Mouse (Mus musculus): Measurements from ENCODE around the gene Nedd9. TPM values are rescaled to one million over a fixed set of nuclear protein-coding genes. Genes with fewer than 3 reads are reported as not detected.

Gene Nedd9
- polyA plus RNA-seq, 1 experiment = 24.7 TPM

DNA sequence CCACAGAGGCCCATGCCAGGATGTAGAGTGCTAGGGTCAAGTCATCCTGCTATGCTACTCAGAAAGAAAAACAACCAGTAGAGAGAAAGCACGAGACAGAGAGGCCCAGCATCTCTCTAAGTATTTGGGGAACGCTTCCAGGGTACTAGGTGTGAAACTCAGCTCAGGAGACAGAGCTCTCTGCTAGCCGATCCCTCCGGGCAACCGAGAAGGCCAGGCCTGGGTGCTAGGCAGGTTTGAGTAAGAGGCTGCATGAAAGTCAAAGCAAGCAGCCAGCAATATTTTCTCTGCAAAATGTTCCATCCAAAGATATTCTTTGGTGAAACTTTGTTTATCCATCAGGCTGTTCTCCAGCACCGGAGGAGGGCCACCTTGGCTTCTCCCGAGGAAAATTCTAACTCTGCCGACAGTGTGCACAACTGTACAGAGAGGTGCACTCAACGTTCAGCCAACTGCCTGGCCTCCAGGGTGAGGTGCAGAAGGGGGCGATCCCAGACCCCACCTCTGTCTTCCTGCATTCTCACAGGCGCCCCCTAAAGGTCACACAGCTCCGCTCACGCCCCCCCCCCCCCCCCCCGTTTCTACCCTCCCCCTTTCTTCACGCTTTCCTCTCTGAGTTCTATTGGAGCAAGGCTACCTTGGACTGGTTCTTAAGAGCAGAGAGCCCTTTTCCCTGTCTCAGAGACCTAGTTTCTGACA, 7.3 kb downstream of the Nedd9 start:
- no peak overlapping the region for H3K4me3 ChIP-seq (ENCODE audit: insufficient read depth, low read depth, low read length)
- no peaks in the 10 kb centered on the region for H3K27me3 ChIP-seq (replicated peaks; ENCODE audit: control insufficient read depth, insufficient read depth, low read length)
- WGBS = 74% methylated on average over 15 of the region's 15 CpGs
- no peak for DNase-seq
- no peaks in the 10 kb centered on the region for H3K36me3 ChIP-seq (ENCODE audit: control insufficient read depth, insufficient read depth, low read length)
- no peaks in the 10 kb centered on the region for H3K4me1 ChIP-seq (ENCODE audit: control insufficient read depth, insufficient read depth, low read length)
- no peak overlapping the region for H3K27ac ChIP-seq (ENCODE audit: insufficient read depth, low read depth, low read length)
- no peak for TF ChIP-seq POLR2A (IDR thresholded peaks at IDR 0.05; ENCODE audit: low read depth, low read length)
- TF ChIP-seq CTCF (conservative IDR thresholded peaks at IDR 0.05; ENCODE audit: insufficient read depth, insufficient read length, low read depth, low read length) = no peak

DNA sequence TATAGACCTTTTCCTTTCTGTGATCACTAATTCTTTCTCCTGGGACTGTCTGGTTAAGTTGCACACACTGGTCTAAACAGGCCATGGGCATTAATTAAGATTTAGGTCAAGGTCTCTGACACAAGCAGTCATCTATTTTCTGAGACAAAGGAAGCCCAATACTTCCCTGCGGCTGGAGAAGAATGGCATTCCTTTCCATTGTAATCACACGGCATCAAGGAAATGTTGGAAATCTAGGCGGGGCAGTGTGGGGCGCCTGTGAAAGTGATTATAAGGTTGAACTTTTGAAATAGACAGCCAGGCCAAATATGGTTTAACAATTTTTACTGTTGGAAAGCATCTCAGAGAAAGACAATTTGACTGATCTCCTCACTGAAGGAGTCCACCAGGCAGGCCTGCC, 10.9 kb downstream of the Nedd9 start:
- Histone ChIP-seq H3K27ac (ENCODE audit: insufficient read depth, low read depth, low read length) (peak overlapping the region; percentile 39; the same call in 1 of the 2 replicates), H3K36me3 (ENCODE audit: control insufficient read depth, insufficient read depth, low read length) (no peaks in the 10 kb centered on the region), H3K27me3 (replicated peaks; ENCODE audit: control insufficient read depth, insufficient read depth, low read length) (no peaks in the 10 kb centered on the region), H3K4me3 (ENCODE audit: insufficient read depth, low read depth, low read length) (no peak overlapping the region), H3K4me1 (ENCODE audit: control insufficient read depth, insufficient read depth, low read length) (no peaks in the 10 kb centered on the region)
- DNase-seq = peak; percentile 83
- WGBS = 67% methylated on average over 4 of the region's 4 CpGs
- no peak for TF ChIP-seq CTCF (conservative IDR thresholded peaks at IDR 0.05; ENCODE audit: insufficient read depth, insufficient read length, low read depth, low read length)
- no peak for TF ChIP-seq POLR2A (IDR thresholded peaks at IDR 0.05; ENCODE audit: low read depth, low read length)

DNA sequence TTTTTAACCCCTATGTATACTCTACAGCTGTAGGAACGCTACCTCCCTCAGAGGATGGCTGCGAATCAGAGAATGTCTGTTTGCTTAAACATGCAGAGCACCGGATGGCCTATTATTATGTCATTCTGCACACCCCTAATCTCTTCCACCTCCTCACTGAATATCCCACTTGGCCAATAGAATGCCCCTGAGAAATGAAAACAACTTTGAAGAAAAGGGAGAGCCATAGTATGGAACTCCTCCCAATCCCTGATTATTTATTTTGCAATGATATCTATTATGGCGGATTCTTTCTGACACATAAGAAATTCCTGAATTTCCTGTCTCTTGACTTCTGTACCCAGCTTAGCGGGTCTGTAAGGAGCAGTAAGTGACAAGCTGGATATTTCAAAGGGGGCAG, 12.8 kb downstream of the Nedd9 start:
- Histone ChIP-seq H3K27ac (ENCODE audit: insufficient read depth, low read depth, low read length) (no peak overlapping the region), H3K4me1 (ENCODE audit: control insufficient read depth, insufficient read depth, low read length) (no peaks in the 10 kb centered on the region), H3K4me3 (ENCODE audit: insufficient read depth, low read depth, low read length) (no peak overlapping the region), H3K36me3 (ENCODE audit: control insufficient read depth, insufficient read depth, low read length) (no peaks in the 10 kb centered on the region), H3K27me3 (replicated peaks; ENCODE audit: control insufficient read depth, insufficient read depth, low read length) (no peaks in the 10 kb centered on the region)
- TF ChIP-seq POLR2A (IDR thresholded peaks at IDR 0.05; ENCODE audit: low read depth, low read length) = no peak
- TF ChIP-seq CTCF (conservative IDR thresholded peaks at IDR 0.05; ENCODE audit: insufficient read depth, insufficient read length, low read depth, low read length) = no peak
- DNase-seq = no peak
- 87% methylated on average over 5 of the region's 5 CpGs for WGBS

DNA sequence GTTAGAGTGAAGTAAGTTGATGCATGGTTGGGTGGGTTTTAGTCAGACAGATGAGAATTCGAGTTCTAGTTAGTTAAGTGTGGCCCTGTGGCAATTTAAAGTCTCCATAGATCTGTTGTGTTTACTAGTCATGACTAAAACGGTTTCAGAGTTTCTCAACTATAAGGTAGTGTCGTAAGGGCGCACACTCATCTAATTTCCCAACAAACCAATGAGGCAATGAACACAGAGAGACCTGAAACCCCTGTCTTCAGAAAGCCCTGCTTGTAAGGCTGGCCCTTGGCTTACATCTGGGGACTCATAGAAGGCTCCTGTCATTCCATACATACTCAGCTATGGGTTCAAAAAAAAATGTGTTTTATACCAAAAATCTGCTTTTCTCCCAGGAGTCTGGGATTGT, 13.7 kb downstream of the Nedd9 start:
- no peak overlapping the region for H3K27ac ChIP-seq (ENCODE audit: insufficient read depth, low read depth, low read length)
- H3K4me1 ChIP-seq (ENCODE audit: control insufficient read depth, insufficient read depth, low read length) = no peaks in the 10 kb centered on the region
- 84% methylated on average over 4 of the region's 4 CpGs for WGBS
- H3K27me3 ChIP-seq (replicated peaks; ENCODE audit: control insufficient read depth, insufficient read depth, low read length) = no peaks in the 10 kb centered on the region
- DNase-seq = no peak
- TF ChIP-seq CTCF (conservative IDR thresholded peaks at IDR 0.05; ENCODE audit: insufficient read depth, insufficient read length, low read depth, low read length) (no peak), POLR2A (IDR thresholded peaks at IDR 0.05; ENCODE audit: low read depth, low read length) (no peak)
- no peak overlapping the region for H3K4me3 ChIP-seq (ENCODE audit: insufficient read depth, low read depth, low read length)
- H3K36me3 ChIP-seq (ENCODE audit: control insufficient read depth, insufficient read depth, low read length) = no peaks in the 10 kb centered on the region

DNA sequence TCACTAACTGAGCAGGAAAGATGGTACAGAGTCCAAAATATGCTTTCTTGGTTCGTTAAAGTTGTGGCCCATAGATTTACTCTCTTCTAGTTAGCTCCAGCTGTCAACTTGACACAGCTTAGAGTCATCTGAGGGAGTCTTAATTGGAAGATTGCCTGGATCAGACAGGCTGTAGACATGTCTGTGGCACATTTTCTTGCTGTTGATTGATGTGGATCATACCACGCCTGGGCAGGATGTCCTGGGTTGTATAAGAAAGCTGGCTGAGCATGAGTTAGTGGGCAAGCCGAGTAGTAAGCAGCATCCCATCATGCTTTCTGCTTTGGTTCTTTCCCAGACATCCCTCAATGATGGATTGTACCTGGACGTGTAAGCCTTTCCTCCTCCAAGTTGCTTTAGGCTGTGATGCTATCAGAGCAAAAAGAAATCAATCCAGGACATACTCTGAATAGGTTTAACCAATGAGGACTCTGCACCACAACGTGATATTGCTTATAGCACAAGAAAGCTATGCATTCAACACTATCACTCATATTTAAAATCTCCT, 14.2 kb downstream of the Nedd9 start:
- DNase-seq = no peak
- 70% methylated on average over 5 of the region's 5 CpGs for WGBS
- H3K36me3 ChIP-seq (ENCODE audit: control insufficient read depth, insufficient read depth, low read length) = no peaks in the 10 kb centered on the region
- no peaks in the 10 kb centered on the region for H3K4me1 ChIP-seq (ENCODE audit: control insufficient read depth, insufficient read depth, low read length)
- TF ChIP-seq POLR2A (IDR thresholded peaks at IDR 0.05; ENCODE audit: low read depth, low read length) (no peak), CTCF (conservative IDR thresholded peaks at IDR 0.05; ENCODE audit: insufficient read depth, insufficient read length, low read depth, low read length) (no peak)
- no peak overlapping the region for H3K27ac ChIP-seq (ENCODE audit: insufficient read depth, low read depth, low read length)
- no peak overlapping the region for H3K4me3 ChIP-seq (ENCODE audit: insufficient read depth, low read depth, low read length)
- no peaks in the 10 kb centered on the region for H3K27me3 ChIP-seq (replicated peaks; ENCODE audit: control insufficient read depth, insufficient read depth, low read length)

DNA sequence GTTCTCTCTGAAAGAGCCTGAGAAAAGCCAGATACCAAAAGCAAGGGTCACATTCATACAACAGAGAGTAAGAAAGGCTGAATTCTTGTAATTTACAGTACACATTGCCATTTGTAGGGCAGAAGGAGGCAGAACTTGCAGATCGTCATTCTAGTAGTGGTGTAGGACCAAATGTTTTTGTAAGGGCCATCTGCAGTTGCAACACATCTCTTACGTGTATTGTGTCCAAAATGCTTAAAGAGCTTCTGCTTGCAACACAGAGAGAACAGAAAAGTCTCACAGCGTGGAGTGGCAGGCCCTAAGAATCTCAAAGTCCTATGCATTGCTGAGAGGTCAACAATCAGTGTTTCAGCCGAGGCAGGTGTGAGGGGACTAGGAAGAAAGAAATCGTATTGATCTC, 18.9 kb downstream of the Nedd9 start:
- DNase-seq = no peak
- H3K4me3 ChIP-seq (ENCODE audit: insufficient read depth, low read depth, low read length) = no peak overlapping the region
- no peak overlapping the region for H3K27ac ChIP-seq (ENCODE audit: insufficient read depth, low read depth, low read length)
- H3K4me1 ChIP-seq (ENCODE audit: control insufficient read depth, insufficient read depth, low read length) = no peaks in the 10 kb centered on the region
- no peak for TF ChIP-seq POLR2A (IDR thresholded peaks at IDR 0.05; ENCODE audit: low read depth, low read length)
- no peak for TF ChIP-seq CTCF (conservative IDR thresholded peaks at IDR 0.05; ENCODE audit: insufficient read depth, insufficient read length, low read depth, low read length)
- no peaks in the 10 kb centered on the region for H3K36me3 ChIP-seq (ENCODE audit: control insufficient read depth, insufficient read depth, low read length)
- no peaks in the 10 kb centered on the region for H3K27me3 ChIP-seq (replicated peaks; ENCODE audit: control insufficient read depth, insufficient read depth, low read length)
- 84% methylated on average over 5 of the region's 5 CpGs for WGBS

DNA sequence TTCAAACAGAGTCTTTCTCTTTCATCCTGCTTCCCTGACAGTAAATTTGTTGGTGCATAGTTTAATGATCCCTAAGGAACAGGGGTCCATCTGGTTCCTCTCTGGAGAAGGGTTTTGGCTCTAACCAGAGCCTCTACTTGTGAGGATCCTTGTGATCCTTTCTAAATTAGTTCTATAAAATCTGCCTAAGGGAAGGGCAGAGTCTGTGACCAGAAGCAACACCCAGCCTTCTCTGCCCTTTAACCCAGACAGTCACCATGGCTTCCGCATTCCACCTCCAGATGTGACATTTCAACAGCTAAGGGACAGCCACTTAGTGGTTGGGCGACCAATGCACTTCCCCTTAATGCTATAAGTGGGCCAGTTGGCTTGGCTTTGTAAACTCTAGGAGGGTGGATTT, 20.1 kb downstream of the Nedd9 start:
- peak; percentile 76 for DNase-seq
- peak overlapping the region; percentile 100 for H3K27ac ChIP-seq (ENCODE audit: insufficient read depth, low read depth, low read length)
- WGBS = 64% methylated on average over 2 of the region's 2 CpGs

More for the DNA sequence above, 20.1 kb downstream of the Nedd9 start:
- H3K27me3 ChIP-seq (replicated peaks; ENCODE audit: control insufficient read depth, insufficient read depth, low read length) = no peaks in the 10 kb centered on the region
- 0 out of 2 replicates have a peak, but pooled peaks cover under 1% of the 10 kb centered on the region for H3K4me1 ChIP-seq (ENCODE audit: control insufficient read depth, insufficient read depth, low read length)
- TF ChIP-seq POLR2A (IDR thresholded peaks at IDR 0.05; ENCODE audit: low read depth, low read length) = no peak
- TF ChIP-seq CTCF (conservative IDR thresholded peaks at IDR 0.05; ENCODE audit: insufficient read depth, insufficient read length, low read depth, low read length) = no peak
- no peaks in the 10 kb centered on the region for H3K36me3 ChIP-seq (ENCODE audit: control insufficient read depth, insufficient read depth, low read length)
- no peak overlapping the region for H3K4me3 ChIP-seq (ENCODE audit: insufficient read depth, low read depth, low read length)

All from kidney, adult 2 months (tissue).